Mouse (Mus musculus): ENCODE measurements at regions not wholly inside any gene's neighbourhood (a gene's known extent, or its start where the extent isn't known, plus 50 kb on each side); places are given as distances from the start of the nearest gene placed in this dataset.
"Not testable (repeated sequence)": the region's sequence is repeated elsewhere in the genome, so short reads cannot be mapped to it uniquely, and the experiment has no call there.

GRCm38 (mm10) chr2:117451818-117452217 is 109.0 kb upstream of the Rasgrp1 start:
- Histone ChIP-seq H3K9me3 (replicated peaks) (no peaks in the 10 kb centered on the region), H3K4me3 (replicated peaks) (no peak overlapping the region), H3K4me1 (replicated peaks) (no peaks in the 10 kb centered on the region), H3K4me2 (no peak overlapping the region), H3K9ac (no peak overlapping the region), H3K27me3 (no peaks in the 10 kb centered on the region), H3K27ac (no peak overlapping the region), H3K36me3 (no peaks in the 10 kb centered on the region)
- DNase-seq: no peak
- ATAC-seq (ENCODE audit: low read depth): no peak
- 59% methylated on average over 5 of the region's 5 CpGs for WGBS (ENCODE audit: insufficient replicate concordance)

GRCm38 (mm10) chr2:117455021-117455739 is 112.4 kb upstream of the Rasgrp1 start:
- Histone ChIP-seq H3K36me3 (no peaks in the 10 kb centered on the region), H3K27me3 (no peaks in the 10 kb centered on the region), H3K4me1 (replicated peaks) (no peaks in the 10 kb centered on the region), H3K4me3 (replicated peaks) (no peak overlapping the region), H3K27ac (no peak overlapping the region), H3K9me3 (replicated peaks) (no peaks in the 10 kb centered on the region), H3K9ac (no peak overlapping the region), H3K4me2 (no peak overlapping the region)
- no peak for DNase-seq
- 60% methylated on average over 4 of the region's 4 CpGs for WGBS (ENCODE audit: insufficient replicate concordance)
- no peak for ATAC-seq (ENCODE audit: low read depth)

- Histone ChIP-seq H3K4me1 (replicated peaks) (no peaks in the 10 kb centered on the region), H3K9ac (no peak overlapping the region), H3K4me2 (no peak overlapping the region), H3K4me3 (replicated peaks) (no peak overlapping the region), H3K27me3 (no peaks in the 10 kb centered on the region), H3K36me3 (no peaks in the 10 kb centered on the region), H3K27ac (no peak overlapping the region), H3K9me3 (replicated peaks) (no peaks in the 10 kb centered on the region)
- 65% methylated on average over 7 of the region's 7 CpGs for WGBS (ENCODE audit: insufficient replicate concordance)
- no peak for DNase-seq
- ATAC-seq (ENCODE audit: low read depth): no peak
Measured at GRCm38 (mm10) chr2:117455740-117456455, 113.1 kb upstream of the Rasgrp1 start.

GRCm38 (mm10) chr2:117456456-117457020 is 113.7 kb upstream of the Rasgrp1 start:
- H3K9ac ChIP-seq: no peak overlapping the region
- no peaks in the 10 kb centered on the region for H3K9me3 ChIP-seq (replicated peaks)
- ATAC-seq (ENCODE audit: low read depth) (no peak), DNase-seq (no peak)
- no peak overlapping the region for H3K4me2 ChIP-seq
- H3K36me3 ChIP-seq: no peaks in the 10 kb centered on the region
- H3K4me1 ChIP-seq (replicated peaks): no peaks in the 10 kb centered on the region
- no peak overlapping the region for H3K4me3 ChIP-seq (replicated peaks)
- H3K27me3 ChIP-seq: no peaks in the 10 kb centered on the region
- H3K27ac ChIP-seq: no peak overlapping the region
- WGBS (ENCODE audit: insufficient replicate concordance): 77% methylated on average over 13 of the region's 13 CpGs

GRCm38 (mm10) chr2:117461541-117462290 is 118.9 kb upstream of the Rasgrp1 start:
- Histone ChIP-seq H3K9ac (no peak overlapping the region), H3K27me3 (no peaks in the 10 kb centered on the region), H3K4me2 (no peak overlapping the region), H3K27ac (no peak overlapping the region), H3K36me3 (no peaks in the 10 kb centered on the region), H3K4me3 (replicated peaks) (no peak overlapping the region), H3K4me1 (replicated peaks) (no peaks in the 10 kb centered on the region), H3K9me3 (replicated peaks) (no peaks in the 10 kb centered on the region)
- ATAC-seq (ENCODE audit: low read depth) (no peak), DNase-seq (no peak)
- 34% methylated on average over 4 of the region's 4 CpGs for WGBS (ENCODE audit: insufficient replicate concordance)

- Histone ChIP-seq H3K27ac (no peak overlapping the region), H3K9ac (no peak overlapping the region), H3K4me1 (replicated peaks) (no peaks in the 10 kb centered on the region), H3K27me3 (no peaks in the 10 kb centered on the region), H3K4me2 (no peak overlapping the region), H3K4me3 (replicated peaks) (no peak overlapping the region), H3K9me3 (replicated peaks) (no peaks in the 10 kb centered on the region), H3K36me3 (no peaks in the 10 kb centered on the region)
- no peak for DNase-seq
- WGBS (ENCODE audit: insufficient replicate concordance): 46% methylated on average over 2 of the region's 2 CpGs
- no peak for ATAC-seq (ENCODE audit: low read depth)
Measured at GRCm38 (mm10) chr2:117474885-117475542, 132.2 kb upstream of the Rasgrp1 start.

GRCm38 (mm10) chr2:117475561-117475960 is 132.8 kb upstream of the Rasgrp1 start:
- Histone ChIP-seq H3K36me3 (no peaks in the 10 kb centered on the region), H3K9me3 (replicated peaks) (no peaks in the 10 kb centered on the region), H3K9ac (no peak overlapping the region), H3K4me1 (replicated peaks) (no peaks in the 10 kb centered on the region), H3K27ac (no peak overlapping the region), H3K27me3 (no peaks in the 10 kb centered on the region), H3K4me3 (replicated peaks) (no peak overlapping the region), H3K4me2 (no peak overlapping the region)
- 32% methylated on average over 3 of the region's 3 CpGs for WGBS (ENCODE audit: insufficient replicate concordance)
- DNase-seq (no peak), ATAC-seq (ENCODE audit: low read depth) (no peak)

- not testable (repeated sequence) for H3K27me3 ChIP-seq; H3K9ac ChIP-seq; H3K36me3 ChIP-seq; H3K4me1 ChIP-seq (replicated peaks); H3K4me3 ChIP-seq (replicated peaks); H3K4me2 ChIP-seq; H3K9me3 ChIP-seq (replicated peaks); H3K27ac ChIP-seq; ATAC-seq (ENCODE audit: low read depth); DNase-seq
- 78% methylated on average over 11 of the region's 11 CpGs for WGBS (ENCODE audit: insufficient replicate concordance)
Measured at GRCm38 (mm10) chr2:117477503-117477902, 134.7 kb upstream of the Rasgrp1 start.

GRCm38 (mm10) chr2:117479244-117480009 is 136.6 kb upstream of the Rasgrp1 start:
- H3K9ac ChIP-seq; H3K4me2 ChIP-seq; H3K4me1 ChIP-seq (replicated peaks); H3K27me3 ChIP-seq; DNase-seq; ATAC-seq (ENCODE audit: low read depth); H3K4me3 ChIP-seq (replicated peaks); H3K9me3 ChIP-seq (replicated peaks); H3K27ac ChIP-seq; H3K36me3 ChIP-seq: not testable (repeated sequence)
- WGBS (ENCODE audit: insufficient replicate concordance): 70% methylated on average over 16 of the region's 16 CpGs

- H3K9me3 ChIP-seq (replicated peaks): no peaks in the 10 kb centered on the region
- 79% methylated on average over 2 of the region's 2 CpGs for WGBS (ENCODE audit: insufficient replicate concordance)
- H3K36me3 ChIP-seq: no peaks in the 10 kb centered on the region
Measured at GRCm38 (mm10) chr2:117486447-117486846, 143.6 kb upstream of the Rasgrp1 start.

More at GRCm38 (mm10) chr2:117486447-117486846, 143.6 kb upstream of the Rasgrp1 start:
- H3K4me3 ChIP-seq (replicated peaks): no peak overlapping the region
- no peaks in the 10 kb centered on the region for H3K27me3 ChIP-seq
- no peak overlapping the region for H3K9ac ChIP-seq
- no peaks in the 10 kb centered on the region for H3K4me1 ChIP-seq (replicated peaks)
- ATAC-seq (ENCODE audit: low read depth) (no peak), DNase-seq (no peak)
- H3K27ac ChIP-seq: no peak overlapping the region
- H3K4me2 ChIP-seq: no peak overlapping the region
